Mouse (Mus musculus) midbrain, embryonic 11.5 days (tissue): ENCODE measurements around the gene Eif4b. TPM values are rescaled to one million over a fixed set of nuclear protein-coding genes. Genes with fewer than 3 reads are reported as not detected.

Experiments used
- ATAC-seq: fragments of 200-750 bp; cut with Nextera tagmentation; 2 replicates; pipeline ENCODE4 v1.8.0; 2017; ENCODE audit warnings: moderate TSS enrichment, moderate library complexity; ENCODE audit not compliant: low FRiP score
- DNase-seq: peaks from one replicate; pipeline ENCODE4 v3.0.0; 2015; ENCODE audit warnings: low spot score; ENCODE audit errors: missing footprints
- H3K27ac ChIP-seq: fragments of 300-500 bp; sonication (generic); 2 replicates; pipeline ENCODE4 v1.5.1; 2014; ENCODE audit warnings: low read depth, low read length
- H3K27me3 ChIP-seq: fragments of 300-500 bp; sonication (generic); 2 replicates; pipeline ENCODE4 v1.6.1; 2014; ENCODE audit warnings: mild to moderate bottlenecking, low read length, moderate library complexity, mixed read lengths; ENCODE audit not compliant: control insufficient read depth, insufficient read depth
- H3K36me3 ChIP-seq: fragments of 300-500 bp; sonication (generic); 2 replicates; pipeline ENCODE4 v1.6.1; 2014; ENCODE audit warnings: mild to moderate bottlenecking, low read length, moderate library complexity, mixed read lengths; ENCODE audit not compliant: control insufficient read depth, insufficient read depth
- H3K4me1 ChIP-seq: fragments of 300-500 bp; sonication (generic); 2 replicates; pipeline ENCODE4 v1.6.1; 2014; ENCODE audit warnings: low read length; ENCODE audit not compliant: control insufficient read depth, insufficient read depth
- H3K4me2 ChIP-seq: fragments of 300-500 bp; sonication (generic); 2 replicates; pipeline ENCODE4 v1.6.1; 2014; ENCODE audit warnings: mild to moderate bottlenecking, moderate library complexity
- H3K4me3 ChIP-seq: fragments of 300-500 bp; sonication (generic); 2 replicates; pipeline ENCODE4 v1.5.1; 2014; ENCODE audit warnings: low read depth, low read length
- H3K9ac ChIP-seq: fragments of 300-500 bp; sonication (generic); 2 replicates; pipeline ENCODE4 v1.6.1; 2014; ENCODE audit warnings: low read length
- H3K9me3 ChIP-seq: fragments of 300-500 bp; sonication (generic); 2 replicates; pipeline ENCODE4 v1.6.1; 2016; ENCODE audit warnings: low read length; ENCODE audit not compliant: control insufficient read depth
- WGBS: fragments of 180-500 bp; shearing (Covaris S2); extraction: QIAGEN DNeasy Blood & Tissue Kit; methylation state at CpG from one replicate; pipeline ENCODE4 v1.1.7; 2014; 5-methylcytosine and 5-hydroxymethylcytosine counted together
- polyA plus RNA-seq: library from polyadenylated mRNA; unstranded; fragments of >200 nt; fragmentation: Nextera tagmentation; extraction: Ambion mirVana; gene quantifications from 2 replicates; pipeline ENCODE4 v1.2.1, GENCODE M21; 2014

Eif4b gene
- polyA plus RNA-seq, 1 experiment from 2014 or later, result 107 TPM

- no peak overlapping the region for H3K9ac ChIP-seq
- no peak for DNase-seq
- no peaks in the 10 kb centered on the region for H3K9me3 ChIP-seq
- H3K4me3 ChIP-seq, result no peak overlapping the region
- 76% methylated on average over 8 of the region's 8 CpGs for WGBS
- H3K4me2 ChIP-seq, result no peak overlapping the region
- no peak overlapping the region for H3K27ac ChIP-seq
- peaks cover 3% of the 10 kb centered on the region; the same call in 1 of the 2 replicates for H3K36me3 ChIP-seq
- H3K27me3 ChIP-seq, result no peaks in the 10 kb centered on the region
- no peaks in the 10 kb centered on the region for H3K4me1 ChIP-seq
- no peak for ATAC-seq
Observed at GRCm38 (mm10) chr15:102119121-102119830, 45.7 kb downstream of the Eif4b start.

- H3K9me3 ChIP-seq, result no peaks in the 10 kb centered on the region
- H3K36me3 ChIP-seq, result peaks cover 3% of the 10 kb centered on the region; the same call in 1 of the 2 replicates
- ATAC-seq (no peak), DNase-seq (no peak)
- H3K4me1 ChIP-seq, result no peaks in the 10 kb centered on the region
- no peaks in the 10 kb centered on the region for H3K27me3 ChIP-seq
- H3K27ac ChIP-seq, result no peak overlapping the region
- WGBS, result 76% methylated on average over 2 of the region's 2 CpGs
- no peak overlapping the region for H3K4me2 ChIP-seq
- H3K9ac ChIP-seq, result no peak overlapping the region
- H3K4me3 ChIP-seq, result no peak overlapping the region
Observed at GRCm38 (mm10) chr15:102119831-102120170, 46.2 kb downstream of the Eif4b start.

- H3K9ac ChIP-seq, result no peak overlapping the region
- peaks cover 3% of the 10 kb centered on the region; the same call in 1 of the 2 replicates for H3K36me3 ChIP-seq
- no peak for ATAC-seq
- no peaks in the 10 kb centered on the region for H3K9me3 ChIP-seq
- H3K27ac ChIP-seq, result no peak overlapping the region
- WGBS, result 86% methylated on average over 5 of the region's 5 CpGs
- no peak for DNase-seq
- H3K4me2 ChIP-seq, result no peak overlapping the region
- no peak overlapping the region for H3K4me3 ChIP-seq
- H3K4me1 ChIP-seq, result no peaks in the 10 kb centered on the region
- H3K27me3 ChIP-seq, result no peaks in the 10 kb centered on the region
Observed at GRCm38 (mm10) chr15:102120530-102120929, 47.0 kb downstream of the Eif4b start.

DNA sequence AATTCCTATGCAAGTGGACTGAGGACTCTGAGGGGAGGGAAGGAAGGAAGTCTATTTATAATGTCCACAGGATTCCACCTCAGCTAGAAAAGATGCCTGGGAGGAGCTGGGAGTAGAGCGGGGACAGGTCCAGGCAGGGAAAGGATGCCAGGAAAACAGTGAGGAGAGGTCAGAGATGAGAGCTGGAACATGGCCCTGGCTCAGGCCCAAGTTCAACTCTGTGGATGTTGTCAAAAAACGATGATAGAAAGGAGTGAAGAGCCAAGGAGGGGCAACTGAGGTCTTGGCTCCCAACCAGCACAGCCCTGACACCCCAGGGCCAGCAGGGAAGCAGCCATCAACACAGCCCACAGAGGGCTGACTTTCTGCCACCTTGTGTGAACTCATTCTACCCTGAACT lies 52.7 kb downstream of the Eif4b start:
- peaks cover 11% of the 10 kb centered on the region for H3K36me3 ChIP-seq
- ATAC-seq, result no peak
- WGBS, result 79% methylated on average over 2 of the region's 2 CpGs

DNA sequence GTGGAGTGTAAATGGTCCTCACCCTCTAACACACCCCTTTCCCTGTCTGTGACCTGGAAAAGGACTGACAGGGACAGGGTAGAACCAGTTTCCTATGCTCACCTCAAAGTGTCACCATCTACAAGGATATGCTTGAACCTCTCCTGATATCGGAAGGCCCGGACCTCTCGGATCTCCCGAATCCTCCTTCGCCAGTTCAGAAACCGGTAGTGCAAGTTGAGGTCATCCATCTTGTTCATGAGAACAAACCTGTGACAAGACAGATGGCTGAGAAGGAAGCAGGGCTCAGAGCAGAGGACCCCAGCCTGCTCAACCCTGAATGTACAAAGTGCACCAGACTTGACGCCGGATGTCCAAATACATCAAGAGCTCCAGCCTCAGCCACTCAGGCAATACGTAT lies 59.7 kb downstream of the Eif4b start:
- ATAC-seq, result no peak
- Histone ChIP-seq H3K4me1 (peaks cover 6% of the 10 kb centered on the region), H3K4me3 (no peak overlapping the region), H3K4me2 (no peak overlapping the region), H3K9ac (no peak overlapping the region), H3K36me3 (peaks cover 7% of the 10 kb centered on the region), H3K9me3 (no peaks in the 10 kb centered on the region), H3K27me3 (no peaks in the 10 kb centered on the region), H3K27ac (no peak overlapping the region)
- 94% methylated on average over 9 of the region's 9 CpGs for WGBS
- DNase-seq, result no peak

More for the DNA sequence above, 52.7 kb downstream of the Eif4b start:
- Histone ChIP-seq H3K4me2 (no peak overlapping the region), H3K9me3 (no peaks in the 10 kb centered on the region), H3K4me1 (no peaks in the 10 kb centered on the region), H3K27ac (no peak overlapping the region), H3K9ac (no peak overlapping the region), H3K4me3 (no peak overlapping the region), H3K27me3 (no peaks in the 10 kb centered on the region)
- no peak for DNase-seq

- no peaks in the 10 kb centered on the region for H3K27me3 ChIP-seq
- H3K36me3 ChIP-seq, result peaks cover 7% of the 10 kb centered on the region
- H3K27ac ChIP-seq, result no peak overlapping the region
- no peaks in the 10 kb centered on the region for H3K9me3 ChIP-seq
- no peak overlapping the region for H3K4me3 ChIP-seq
- ATAC-seq, result no peak
- 92% methylated on average over 2 of the region's 2 CpGs for WGBS
- no peak overlapping the region for H3K9ac ChIP-seq
- DNase-seq, result no peak
- H3K4me1 ChIP-seq, result peaks cover 6% of the 10 kb centered on the region
- H3K4me2 ChIP-seq, result no peak overlapping the region
Observed at GRCm38 (mm10) chr15:102134709-102135108, 61.1 kb downstream of the Eif4b start.

- ATAC-seq (peak; percentile 85; the same call in 1 of the 2 replicates), DNase-seq (no peak)
- Histone ChIP-seq H3K4me2 (peak overlapping the region; percentile 72), H3K9me3 (no peaks in the 10 kb centered on the region), H3K4me1 (peaks cover 6% of the 10 kb centered on the region), H3K4me3 (peak overlapping the region; percentile 55), H3K27ac (peak overlapping the region; percentile 37; the same call in 1 of the 2 replicates), H3K27me3 (no peaks in the 10 kb centered on the region), H3K9ac (peak overlapping the region; percentile 77), H3K36me3 (no peaks in the 10 kb centered on the region; the same call in 1 of the 2 replicates)
- WGBS, result 3% methylated on average over 35 of the region's 35 CpGs
Observed at GRCm38 (mm10) chr15:102135522-102136128, 62.1 kb downstream of the Eif4b start.

DNA sequence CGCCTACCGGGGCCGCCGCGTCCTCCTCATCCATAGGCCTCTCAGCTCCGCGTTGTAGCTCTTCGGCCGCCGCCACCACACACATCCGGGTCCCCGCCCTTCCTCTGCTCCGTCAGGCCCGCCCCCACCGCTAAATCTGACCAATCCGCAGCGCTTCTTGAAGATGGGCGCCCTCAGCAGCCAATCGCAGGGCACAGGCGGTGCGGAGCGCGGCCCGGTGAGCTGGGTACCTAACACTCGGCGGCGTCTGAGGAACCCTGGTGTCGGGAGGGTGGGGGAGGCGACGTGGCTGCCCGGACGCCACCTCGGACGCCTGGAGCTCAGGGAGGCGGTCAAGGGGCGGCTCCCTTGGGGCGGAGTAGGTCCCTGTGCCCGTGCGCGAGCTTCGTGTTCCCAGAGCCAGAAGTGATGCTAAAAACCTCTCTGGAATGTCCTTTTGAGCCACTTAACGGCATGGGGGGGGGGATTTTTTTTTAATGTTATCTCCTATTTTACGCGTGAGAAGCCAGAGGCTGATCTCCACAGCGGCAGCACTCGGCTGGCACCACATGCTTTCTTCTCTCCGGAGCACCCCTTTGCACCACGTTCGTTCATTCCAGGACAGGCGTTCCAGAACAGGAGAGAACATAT lies 62.7 kb downstream of the Eif4b start, which contains the start of gene Spryd3:
Gene Spryd3, minus strand, starts transcription at position 106 of the 630 bp plus-strand sequence.
- Histone ChIP-seq H3K9ac (peak within 1 kb of the TSS; percentile 77), H3K36me3 (no peaks in the 10 kb centered on the region), H3K4me3 (peak within 1 kb of the TSS; percentile 55), H3K9me3 (no peaks in the 10 kb centered on the region), H3K4me1 (peaks cover 6% of the 10 kb centered on the region), H3K27ac (peak within 1 kb of the TSS; percentile 37; the same call in 1 of the 2 replicates), H3K4me2 (peak within 1 kb of the TSS; percentile 72), H3K27me3 (no peaks in the 10 kb centered on the region)
- WGBS, result under 1% methylated on average over 47 of the region's 50 CpGs
- DNase-seq (peak; percentile 100), ATAC-seq (peak; percentile 99)

- Histone ChIP-seq H3K9me3 (no peaks in the 10 kb centered on the region), H3K4me2 (no peak overlapping the region), H3K4me1 (no peaks in the 10 kb centered on the region), H3K36me3 (no peaks in the 10 kb centered on the region), H3K27me3 (peaks cover 29% of the 10 kb centered on the region), H3K27ac (no peak overlapping the region), H3K9ac (no peak overlapping the region), H3K4me3 (no peak overlapping the region)
- WGBS, result 87% methylated on average over 5 of the region's 5 CpGs
- ATAC-seq, result no peak
- no peak for DNase-seq
Observed at GRCm38 (mm10) chr15:102141120-102141519, 67.5 kb downstream of the Eif4b start.
